Mouse (Mus musculus) left cerebral cortex, postnatal 25 days (tissue): ENCODE measurements around the gene Wdr13. TPM values are rescaled to one million over a fixed set of nuclear protein-coding genes. Genes with fewer than 3 reads are reported as not detected.
"Not testable (repeated sequence)": the region's sequence is repeated elsewhere in the genome, so short reads cannot be mapped to it uniquely, and the experiment has no call there.

ENCODE experiments used
- DNase-seq, 2 experiments: peaks; one replicate each; pipeline ENCODE4 v3.0.0; 2022; ENCODE audit warnings: low spot score in 2 of 2, mixed read lengths in 1 of 2
- intact Hi-C: fragments of 180-260 bp; cut with DNase I; formaldehyde crosslinking; loops from one replicate; pipeline ENCODE4 v1.15.1; 2025
- total RNA-seq, 2 experiments: library from RNA; stranded (reverse); gene quantifications; 2 replicates each; pipeline ENCODE4 v1.2.3; 2021

Gene Wdr13
- total RNA-seq, 2 experiments from 2014 or later, result 189 to 222 TPM

DNA sequence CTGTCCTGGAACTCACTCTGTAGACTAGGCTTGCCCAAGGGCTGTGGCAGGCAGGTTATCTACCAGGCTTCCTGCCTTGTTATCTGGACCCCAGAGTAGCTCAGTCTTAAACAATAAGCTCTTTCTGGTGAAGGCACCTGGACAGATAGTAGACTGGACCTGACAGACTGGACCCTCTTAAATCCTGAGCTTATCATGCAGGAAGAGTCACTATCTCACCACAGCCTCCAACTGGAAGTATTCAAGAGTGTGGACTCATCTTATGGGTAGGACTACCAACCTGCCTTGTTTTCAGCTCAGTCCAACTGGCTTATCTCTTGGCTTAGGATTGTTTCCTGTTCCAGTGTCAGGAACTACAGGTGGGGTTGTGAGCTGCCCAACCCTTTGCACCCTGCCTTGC is 15.4 kb downstream of the Wdr13 start:
- intact Hi-C loops, result loop anchor here (10.0 kb wide), 1 partner anchor 202 kb away; the partner anchor contains the start of gene Pcsk1n
- no peak for DNase-seq

DNA sequence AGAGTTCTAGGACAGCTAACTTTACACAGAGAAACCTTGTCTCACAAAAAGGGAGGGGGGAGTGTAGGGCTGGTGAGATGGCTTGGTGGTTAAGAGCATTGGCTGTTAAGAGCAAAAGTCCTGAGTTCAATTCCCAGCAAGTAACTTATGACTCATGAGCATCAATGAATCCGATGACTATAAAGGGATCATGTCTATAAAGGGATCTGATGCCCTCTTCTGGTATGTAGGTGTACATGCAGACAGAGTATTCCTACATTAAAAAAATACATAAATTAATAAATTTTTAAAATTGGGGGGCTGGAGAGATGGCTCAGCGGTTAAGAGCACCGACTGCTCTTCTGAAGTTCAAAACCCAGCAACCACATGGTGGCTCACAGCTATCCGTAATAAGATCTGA is 17.4 kb downstream of the Wdr13 start:
- intact Hi-C loops, result loop anchor here (10.0 kb wide), 1 partner anchor 200 kb away; the partner anchor contains the start of gene Pcsk1n
- no peak for DNase-seq

DNA sequence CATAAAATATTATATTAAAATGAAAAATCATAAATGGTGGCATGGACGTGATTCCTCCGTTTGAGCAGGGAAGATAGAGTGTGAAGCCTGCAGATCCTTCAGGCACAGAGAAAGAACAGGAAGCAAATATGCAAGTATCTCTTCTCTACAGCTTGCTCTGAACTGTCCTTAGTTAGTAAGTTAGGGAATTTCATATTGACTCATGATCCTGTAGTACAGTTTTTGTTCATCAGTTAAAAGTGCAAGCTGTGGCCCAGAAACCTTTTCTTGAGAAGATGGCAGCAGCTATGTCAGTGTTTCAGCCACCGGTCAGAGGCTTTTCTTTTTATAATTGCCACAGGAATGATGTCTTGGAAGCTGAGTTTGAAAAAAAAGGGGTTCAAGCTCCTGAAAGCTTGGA is 27.7 kb downstream of the Wdr13 start:
- intact Hi-C loops, result no loop called here
- DNase-seq, result no peak

DNA sequence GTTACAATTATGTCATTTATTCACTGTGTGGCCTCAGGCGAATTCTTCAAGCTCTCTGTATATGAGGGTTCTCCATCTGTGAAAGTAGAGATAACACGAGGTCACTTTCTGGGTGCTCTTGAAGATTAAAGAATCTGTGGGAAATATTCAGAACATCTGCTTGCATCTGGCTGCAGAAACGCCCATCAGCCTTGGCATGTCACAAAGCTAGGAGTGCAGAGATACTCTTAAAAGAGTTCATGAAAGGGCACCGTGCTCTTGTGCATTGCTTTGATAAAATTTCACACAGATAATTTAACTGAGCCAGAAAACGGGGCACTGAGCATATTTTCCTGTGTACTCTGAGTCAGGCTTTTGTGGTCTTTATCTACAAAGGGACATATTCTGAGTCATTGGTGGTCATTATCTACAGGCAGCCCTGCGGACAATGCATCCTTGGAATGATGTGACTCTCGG is 30.5 kb downstream of the Wdr13 start:
- DNase-seq, result no peak
- intact Hi-C loops, result no loop called here

DNA sequence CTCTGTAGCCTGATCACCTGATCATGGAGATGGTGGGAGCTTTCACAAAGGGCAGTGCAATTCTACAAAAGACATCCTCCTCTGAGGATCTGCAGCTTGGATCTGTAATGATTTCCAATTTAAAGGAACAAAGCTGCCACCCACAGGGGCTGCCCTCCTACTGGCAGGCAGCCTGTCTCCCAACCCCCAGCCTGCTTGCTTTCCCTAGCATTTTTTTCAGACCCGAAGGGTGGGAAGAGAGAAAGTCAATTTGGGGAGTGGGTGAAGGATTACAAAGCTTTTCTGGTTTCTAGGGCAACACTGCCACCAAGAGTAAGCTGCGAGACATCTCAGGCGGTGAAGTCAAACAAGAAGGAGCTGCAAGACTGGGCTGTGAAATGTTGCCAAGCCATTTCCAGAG is 31.7 kb downstream of the Wdr13 start:
- peak; percentile 42 to 62 for DNase-seq
- intact Hi-C loops, result no loop called here

DNA sequence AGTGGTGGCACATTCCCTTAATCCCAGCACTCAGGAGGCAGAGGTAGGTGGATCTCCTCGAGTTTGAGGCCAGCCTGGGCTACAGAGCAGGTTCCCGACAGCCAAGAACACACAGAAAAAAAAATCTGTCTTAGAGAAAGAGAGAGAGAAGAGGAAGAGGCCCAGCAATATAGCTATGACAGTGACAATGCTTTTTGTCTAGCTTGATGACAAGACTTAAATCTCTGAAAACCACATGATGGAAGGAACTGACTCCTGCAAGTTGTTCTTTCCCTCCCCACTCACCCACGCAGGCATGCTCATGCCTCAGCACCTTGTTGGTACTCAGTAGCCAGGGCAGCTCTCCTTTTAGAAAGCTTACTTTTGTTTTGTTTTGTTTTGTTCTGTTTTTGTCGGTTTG is 33.3 kb downstream of the Wdr13 start:
- intact Hi-C loops, result no loop called here
- no peak for DNase-seq

DNA sequence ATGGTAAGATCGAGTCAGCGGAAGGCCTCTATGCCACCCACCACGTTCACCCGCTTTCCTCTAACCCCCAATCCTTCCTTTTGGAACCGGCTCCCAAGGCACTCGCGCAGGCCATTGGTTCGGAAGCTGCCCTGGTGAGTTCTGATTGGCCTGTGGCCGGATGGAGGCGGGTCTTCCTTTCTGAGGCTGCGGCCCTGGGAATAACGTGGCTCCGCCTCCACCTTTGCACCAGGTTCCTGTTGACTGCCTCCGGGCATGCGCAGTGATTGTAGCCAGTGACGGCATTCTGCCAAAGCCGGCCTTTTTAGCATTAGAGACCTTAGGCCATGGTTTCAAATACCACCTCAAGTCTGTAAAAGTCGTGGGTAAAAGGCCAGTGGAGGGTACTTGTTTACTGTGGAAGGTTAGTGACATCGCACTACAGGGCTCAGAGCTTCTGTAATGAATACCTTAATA is 35.9 kb downstream of the Wdr13 start:
- intact Hi-C loops, result no loop called here
- peak; percentile 94 to 98 for DNase-seq

DNA sequence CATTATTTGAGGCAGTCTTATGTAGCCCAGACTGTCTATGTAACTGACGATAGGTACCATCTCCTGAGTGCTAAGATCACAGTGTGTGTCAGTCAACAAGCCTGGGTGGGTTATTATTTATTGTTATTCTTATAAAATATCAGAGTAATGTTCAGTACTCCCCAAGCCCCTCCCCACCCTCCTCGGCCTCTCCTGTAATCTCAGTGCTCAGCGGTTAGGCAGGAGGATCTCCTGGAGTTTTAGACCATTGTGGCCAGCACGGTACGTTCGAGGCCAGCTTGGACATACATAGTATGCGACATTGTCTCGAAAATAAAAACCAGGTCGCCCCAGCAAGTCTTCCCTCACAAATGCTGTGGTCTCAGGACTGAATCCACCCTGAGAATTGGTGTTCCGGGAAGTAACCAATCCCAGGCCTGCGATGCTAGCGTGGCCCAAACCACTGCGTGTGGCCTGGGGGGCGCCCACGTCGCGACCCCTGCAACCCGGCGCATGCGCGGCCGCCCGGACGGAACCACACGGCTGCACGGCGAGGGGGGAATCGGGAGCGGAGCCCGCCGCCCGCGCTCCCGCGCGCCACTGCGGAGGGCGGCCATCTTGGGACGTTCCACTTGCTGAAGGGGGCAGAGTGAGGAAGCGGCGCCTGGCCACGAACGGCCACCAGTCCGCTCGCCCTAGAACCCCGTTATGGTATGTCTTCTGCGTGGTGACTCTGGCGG is 36.5 kb downstream of the Wdr13 start:
- peak; percentile 81 to 85 for DNase-seq
- intact Hi-C loops, result not testable (repeated sequence)

DNA sequence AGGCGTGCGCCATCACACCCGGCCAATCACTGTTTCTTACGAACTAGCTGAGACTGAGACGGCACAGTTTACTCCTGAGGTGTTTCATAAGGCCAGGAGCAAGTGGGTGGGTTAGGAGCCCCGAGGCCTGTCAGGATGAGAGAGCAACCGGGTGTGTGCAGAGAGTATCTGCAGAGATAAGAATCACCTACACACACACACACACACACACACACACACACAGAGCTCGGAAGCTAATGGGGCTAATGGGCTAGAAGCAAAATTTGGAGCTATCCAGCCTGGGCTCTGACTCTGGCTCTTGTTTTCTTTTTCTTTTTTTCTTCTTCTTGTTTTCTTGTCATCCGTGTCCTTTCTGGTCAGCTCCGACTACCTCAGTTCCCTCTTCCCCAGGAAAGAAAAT is 37.1 kb downstream of the Wdr13 start:
- intact Hi-C loops, result no loop called here
- no peak for DNase-seq

DNA sequence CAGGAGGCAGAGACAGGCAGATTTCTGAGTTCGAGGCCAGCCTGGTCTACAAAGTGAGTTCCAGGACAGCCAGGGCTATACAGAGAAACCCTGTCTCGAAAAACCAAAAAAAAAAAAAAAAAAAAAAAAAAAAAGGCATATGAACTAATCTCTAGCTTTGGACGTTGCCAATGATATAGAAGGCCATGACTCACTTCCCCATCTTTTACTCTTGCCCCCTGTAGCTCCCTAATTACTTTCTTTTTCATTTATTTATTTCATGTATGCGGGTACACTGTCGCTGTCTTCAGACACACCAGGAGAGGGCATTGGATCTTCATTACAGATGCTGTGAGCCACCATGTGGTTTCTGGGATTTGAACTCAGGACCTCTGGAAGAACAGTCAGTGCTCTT is 41.7 kb downstream of the Wdr13 start:
- DNase-seq, intact Hi-C loops: not testable (repeated sequence)

DNA sequence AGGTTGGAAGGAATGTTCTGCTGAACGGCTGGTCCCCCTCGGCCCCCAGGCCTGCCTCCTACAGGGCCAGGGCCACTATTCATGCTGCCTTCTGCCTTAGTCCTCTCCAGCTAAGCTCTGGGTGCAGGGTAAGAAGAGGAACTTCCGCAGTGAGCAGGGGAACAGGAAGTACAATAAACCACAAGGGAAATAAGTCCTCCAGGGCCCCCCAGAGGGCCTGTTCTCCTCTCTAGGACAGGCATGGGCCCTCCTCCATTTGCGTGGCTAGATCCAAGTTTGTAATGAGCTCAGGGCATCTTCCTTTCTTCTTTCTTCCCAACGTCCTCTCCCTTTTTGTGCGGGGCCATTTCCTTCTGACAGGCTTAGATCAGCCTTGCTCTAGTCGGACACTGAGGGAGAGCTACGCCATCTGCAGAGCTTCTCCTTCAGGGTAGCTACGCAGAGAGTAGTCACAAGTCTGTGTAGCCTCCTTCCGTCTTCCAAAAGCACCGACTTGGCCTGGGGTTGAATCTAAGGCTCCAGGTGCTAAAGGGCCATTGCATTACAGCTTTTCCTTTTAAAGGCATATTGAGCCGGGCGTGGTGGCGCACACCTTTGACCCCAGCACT is 42.2 kb downstream of the Wdr13 start, which contains the start of gene Was:
Gene Was (minus strand): TSS at position 153 of the 608 bp plus-strand sequence.
- intact Hi-C loops, result no loop called here
- no peak for DNase-seq

DNA sequence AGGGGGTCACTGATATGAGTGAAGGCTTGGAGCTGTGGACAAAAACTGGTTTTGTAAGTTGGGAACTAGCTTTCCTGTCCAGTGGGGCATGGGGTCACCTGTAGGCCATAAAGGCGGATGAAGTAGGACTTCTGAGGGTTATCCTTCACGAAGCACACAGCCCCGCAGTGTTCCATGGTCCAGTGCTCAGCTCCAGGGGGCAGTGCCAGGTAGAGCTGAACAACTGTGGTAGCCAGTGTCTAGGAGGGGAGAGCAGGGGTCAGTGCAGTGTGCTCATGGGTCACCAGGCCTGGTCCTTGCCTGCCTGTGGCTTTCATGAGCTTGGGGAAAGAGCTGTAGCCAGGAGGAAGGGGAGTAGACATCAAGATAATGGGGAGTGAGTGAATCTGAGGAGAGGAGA is 42.9 kb downstream of the Wdr13 start:
- intact Hi-C loops, result no loop called here
- DNase-seq, result no peak

DNA sequence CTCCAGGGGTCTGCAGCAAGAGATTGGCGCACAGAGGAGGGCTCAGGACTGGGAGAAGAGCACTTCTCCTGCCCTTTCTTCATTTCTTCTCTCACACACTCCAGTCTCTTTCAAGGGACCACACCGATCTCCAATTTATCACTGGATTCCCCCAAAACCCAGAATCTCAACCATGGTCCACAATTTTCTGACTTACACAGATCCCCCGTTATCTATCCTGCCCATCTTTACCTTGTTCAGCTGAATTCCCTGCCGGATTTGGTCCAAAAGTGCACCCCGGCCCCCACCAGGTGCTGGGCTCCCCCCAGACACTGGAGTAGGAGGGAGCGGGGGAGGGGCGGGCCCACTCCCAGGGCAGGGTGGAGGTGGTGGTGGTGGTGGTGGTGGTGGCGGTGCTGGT is 47.1 kb downstream of the Wdr13 start:
- no peak for DNase-seq
- intact Hi-C loops, result no loop called here

DNA sequence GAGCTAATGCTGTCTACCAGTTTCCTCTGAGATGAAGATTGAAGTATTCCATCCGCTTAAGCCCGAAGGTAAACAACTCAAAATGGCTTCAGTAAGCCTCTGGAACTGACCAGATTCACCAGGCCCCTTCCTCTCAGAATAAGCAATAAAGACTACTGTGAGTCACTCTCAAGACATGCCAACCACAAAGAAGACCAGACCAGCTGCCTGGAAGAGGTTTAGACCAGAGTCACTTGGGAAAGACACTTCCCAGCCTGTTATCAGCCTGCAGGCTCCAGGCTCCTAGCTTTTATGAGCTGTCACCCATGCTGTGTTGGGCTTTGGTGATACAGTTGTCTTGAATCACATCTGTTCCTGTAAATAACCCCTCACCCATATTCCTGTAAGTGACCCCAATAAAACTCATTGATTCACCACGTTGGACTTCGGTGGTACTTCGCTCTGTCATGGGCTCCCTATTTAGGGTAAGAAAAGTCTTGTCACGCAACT is 47.9 kb downstream of the Wdr13 start:
- intact Hi-C loops, result no loop called here

DNA sequence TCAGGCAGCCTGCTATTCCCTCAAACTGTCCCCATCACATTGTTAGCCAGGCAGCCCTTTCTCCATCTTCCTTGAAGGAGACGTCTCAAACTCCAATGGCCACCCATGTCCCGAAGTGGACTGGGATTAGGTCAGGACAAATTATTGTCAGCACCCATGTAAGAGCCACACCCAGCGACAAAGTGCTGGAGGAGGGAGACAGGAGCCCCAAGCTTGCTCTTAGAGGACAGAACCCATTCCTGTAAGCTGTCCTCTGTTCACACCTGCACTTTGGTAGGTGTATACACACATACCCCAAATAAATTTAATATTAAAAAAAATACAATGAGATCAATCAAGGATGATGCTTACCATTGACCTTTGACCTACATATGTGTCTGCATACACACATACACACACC is 57.6 kb downstream of the Wdr13 start:
- DNase-seq, result no peak
- intact Hi-C loops, result no loop called here

More for the DNA sequence above, 47.9 kb downstream of the Wdr13 start:
- DNase-seq, result no peak

DNA sequence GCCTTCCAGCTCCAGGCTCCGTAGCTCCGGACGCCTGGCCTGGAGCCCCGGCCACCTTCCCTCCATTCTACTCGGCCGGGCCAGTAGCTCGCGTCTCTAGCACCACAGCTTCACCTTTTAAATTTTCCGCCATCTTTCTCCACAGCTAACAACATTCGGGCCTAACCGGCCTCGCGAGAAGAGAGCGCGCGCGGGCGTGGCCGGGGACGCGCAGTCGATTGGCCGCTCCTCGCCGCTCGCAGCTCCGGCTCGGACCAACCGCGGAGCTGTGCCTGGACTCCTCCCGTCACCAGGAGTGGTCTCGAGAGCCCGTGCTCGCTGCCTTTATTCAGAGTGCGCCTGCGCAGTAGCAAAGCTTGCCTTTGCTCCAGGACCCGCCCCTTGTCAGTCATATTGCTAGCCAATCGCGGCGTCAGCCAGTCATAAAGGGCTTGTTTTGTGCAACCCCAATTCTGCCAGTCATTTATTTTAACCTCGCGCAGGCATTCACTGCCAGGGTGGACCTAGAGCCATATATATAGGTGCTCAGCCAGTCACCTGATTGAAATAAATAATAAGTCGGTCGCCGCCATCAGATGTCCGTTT is 58.2 kb downstream of the Wdr13 start, which contains the start of gene Suv39h1:
Gene Suv39h1 (minus strand): TSS at position 331 of the 585 bp plus-strand sequence.
- intact Hi-C loops, result loop anchor here (5.0 kb wide), 1 partner anchor 127 kb away; the partner anchor contains the start of gene Hdac6

DNA sequence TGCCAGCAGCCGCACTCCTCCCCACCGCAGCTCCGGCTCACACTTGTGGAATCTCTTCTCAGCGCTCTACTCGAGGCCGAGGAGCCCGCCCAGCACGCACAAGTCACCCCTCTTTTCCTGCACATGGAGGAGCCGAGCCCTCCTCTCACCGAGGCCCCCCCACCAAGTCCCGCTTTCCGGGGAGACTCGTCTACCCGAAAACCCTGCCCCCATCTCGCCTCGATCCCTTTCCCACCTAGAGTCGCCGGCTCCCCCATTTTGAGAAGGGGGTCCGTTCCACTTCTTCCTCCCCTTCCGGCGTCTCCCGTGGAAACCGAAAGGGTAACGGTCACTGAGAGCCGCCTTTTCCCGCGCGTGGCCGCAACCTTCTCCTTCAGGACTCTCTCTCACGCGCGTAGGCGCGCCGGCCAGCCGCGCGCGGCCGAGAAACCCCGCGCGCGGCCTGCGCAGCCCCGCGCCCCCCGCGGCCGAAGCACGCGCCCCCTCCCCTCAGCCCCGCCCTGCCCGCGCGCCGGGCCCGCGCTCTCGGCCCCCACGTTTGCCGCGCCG is 58.7 kb downstream of the Wdr13 start:
- intact Hi-C loops, result loop anchor here (5.0 kb wide), 1 partner anchor 127 kb away; the partner anchor contains the start of gene Hdac6
- peak; percentile 3 to 4 for DNase-seq

More for the DNA sequence above, 58.2 kb downstream of the Wdr13 start, which contains the start of gene Suv39h1:
- DNase-seq, result peak; percentile 92 to 97
